Mouse (Mus musculus) MEL (cell line): ENCODE data around the gene Ralgapb. TPM values are rescaled to one million over a fixed set of nuclear protein-coding genes. Genes with fewer than 3 reads are reported as not detected.
"Not testable (repeated sequence)": the region's sequence is repeated elsewhere in the genome, so short reads cannot be mapped to it uniquely, and the experiment has no call there.

Experiments used
- DNase-seq: peaks from one replicate; pipeline ENCODE4 v3.0.0; 2011; ENCODE audit warnings: low read depth, low spot score
- H3K27ac ChIP-seq: 2 replicates; pipeline ENCODE4 v1.5.1; 2012; ENCODE audit warnings: low read depth, mild to moderate bottlenecking, control low read depth, low read length, moderate library complexity; ENCODE audit not compliant: control insufficient read depth
- H3K27me3 ChIP-seq, 2 experiments: fragments of 150-350 bp in 1 of 2; sonication (generic) in 1 of 2; 2 replicates each; pipeline ENCODE4 v1.6.1; 2012; ENCODE audit warnings: low read length in 2 of 2, mild to moderate bottlenecking in 2 of 2, improper control_type of control experiment in 1 of 2, moderate library complexity in 1 of 2; ENCODE audit not compliant: insufficient read depth in 2 of 2, control insufficient read depth in 1 of 2
- H3K36me3 ChIP-seq, 2 experiments: 2 replicates each; pipeline ENCODE4 v1.6.1; 2012 to 2014; ENCODE audit warnings: low read length in 2 of 2, improper control_type of control experiment in 1 of 2, inconsistent platforms in 1 of 2, mild to moderate bottlenecking in 1 of 2; ENCODE audit not compliant: insufficient read depth in 2 of 2, control insufficient read depth in 1 of 2
- H3K4me1 ChIP-seq, 2 experiments: fragments of 150-350 bp in 1 of 2; sonication (generic) in 1 of 2; 2 replicates each; pipeline ENCODE4 v1.6.1; 2012; ENCODE audit warnings: low read length in 2 of 2, improper control_type of control experiment in 1 of 2, mild to moderate bottlenecking in 1 of 2; ENCODE audit not compliant: insufficient read depth in 2 of 2, control insufficient read depth in 1 of 2
- H3K4me3 ChIP-seq, 2 experiments: fragments of 150-350 bp in 1 of 2; sonication (generic) in 1 of 2; 2 replicates each; pipeline ENCODE4 v1.5.1; 2012; ENCODE audit warnings: low read depth in 2 of 2, low read length in 2 of 2, mild to moderate bottlenecking in 2 of 2, moderate library complexity in 2 of 2, control low read depth in 1 of 2, improper control_type of control experiment in 1 of 2; ENCODE audit not compliant: control insufficient read depth in 1 of 2, insufficient read depth in 1 of 2
- H3K79me2 ChIP-seq: 2 replicates; pipeline ENCODE4 v1.6.1; 2012; ENCODE audit warnings: mild to moderate bottlenecking, low read length, moderate library complexity; ENCODE audit not compliant: control insufficient read depth, poor library complexity, insufficient read depth
- H3K9ac ChIP-seq: 2 replicates; pipeline ENCODE4 v1.6.1; 2012; ENCODE audit warnings: low read depth, mild to moderate bottlenecking, control low read depth, low read length, moderate library complexity; ENCODE audit not compliant: control insufficient read depth, poor library complexity, severe bottlenecking
- H3K9me3 ChIP-seq: fragments of 150-350 bp; sonication (generic); replicated peaks from 2 replicates; pipeline ENCODE4 v1.6.1; 2012; ENCODE audit warnings: mild to moderate bottlenecking, low read length, improper control_type of control experiment, moderate library complexity; ENCODE audit not compliant: insufficient read depth
- ETS1 ChIP-seq: IDR thresholded peaks from 2 replicates; pipeline ENCODE4 v1.6.1; 2012; ENCODE audit warnings: low read depth, mild to moderate bottlenecking, inconsistent platforms, low read length, improper control_type of control experiment, moderate library complexity
- GABPA ChIP-seq: IDR thresholded peaks from 2 replicates; pipeline ENCODE4 v1.6.1; 2012; ENCODE audit warnings: low read depth, mild to moderate bottlenecking, inconsistent platforms, low read length, improper control_type of control experiment, moderate library complexity
- GATA1 ChIP-seq: IDR thresholded peaks from 2 replicates; pipeline ENCODE4 v1.6.1; 2011; ENCODE audit warnings: low read depth, low read length, improper control_type of control experiment
- JUND ChIP-seq: IDR thresholded peaks from 2 replicates; pipeline ENCODE4 v1.6.1; 2011; ENCODE audit warnings: low read depth, mild to moderate bottlenecking, improper control_type of control experiment, low read length
- MAZ ChIP-seq: IDR thresholded peaks from 2 replicates; pipeline ENCODE4 v1.6.1; 2012; ENCODE audit warnings: low read depth, mild to moderate bottlenecking, inconsistent platforms, low read length, improper control_type of control experiment
- MEF2A ChIP-seq: IDR thresholded peaks from 2 replicates; pipeline ENCODE4 v1.6.1; 2014; ENCODE audit warnings: low read depth, mild to moderate bottlenecking, inconsistent platforms, low read length, improper control_type of control experiment; ENCODE audit not compliant: poor library complexity, insufficient replicate concordance, severe bottlenecking; ENCODE audit errors: extremely low read depth
- MYB ChIP-seq: IDR thresholded peaks from 2 replicates; pipeline ENCODE4 v1.6.1; 2011; ENCODE audit warnings: mild to moderate bottlenecking, low read depth, low read length, improper control_type of control experiment
- NRF1 ChIP-seq: IDR thresholded peaks from 2 replicates; pipeline ENCODE4 v1.6.1; 2014; ENCODE audit warnings: low read depth, mild to moderate bottlenecking, inconsistent platforms, low read length, improper control_type of control experiment, moderate library complexity; ENCODE audit not compliant: poor library complexity, insufficient read depth, severe bottlenecking
- POLR2A ChIP-seq, 2 experiments: IDR thresholded peaks; 2 replicates each; pipeline ENCODE4 v1.6.1; 2011 to 2012; ENCODE audit warnings: low read length in 2 of 2, mild to moderate bottlenecking in 2 of 2, control low read depth in 1 of 2, improper control_type of control experiment in 1 of 2, low read depth in 1 of 2, moderate library complexity in 1 of 2; ENCODE audit not compliant: control insufficient read depth in 1 of 2, insufficient read depth in 1 of 2, poor library complexity in 1 of 2
- TAL1 ChIP-seq: IDR thresholded peaks from 2 replicates; pipeline ENCODE4 v1.6.1; 2012; ENCODE audit warnings: mild to moderate bottlenecking, inconsistent platforms, low read length, moderate library complexity, mixed read lengths
- TBP ChIP-seq: IDR thresholded peaks from 2 replicates; pipeline ENCODE4 v1.8.0; 2011; ENCODE audit warnings: low read depth, low read length, improper control_type of control experiment
- TCF12 ChIP-seq: IDR thresholded peaks from 2 replicates; pipeline ENCODE4 v1.6.1; 2014; ENCODE audit warnings: low read depth, mild to moderate bottlenecking, inconsistent platforms, low read length, improper control_type of control experiment, moderate library complexity
- UBTF ChIP-seq: IDR thresholded peaks from 2 replicates; pipeline ENCODE4 v1.6.1; 2012; ENCODE audit warnings: low read depth, mild to moderate bottlenecking, inconsistent platforms, low read length, improper control_type of control experiment, moderate library complexity, borderline replicate concordance; ENCODE audit not compliant: insufficient read depth
- USF1 ChIP-seq: IDR thresholded peaks from 2 replicates; pipeline ENCODE4 v1.6.1; 2014; ENCODE audit warnings: low read depth, mild to moderate bottlenecking, inconsistent platforms, low read length, improper control_type of control experiment, moderate library complexity
- ZKSCAN1 ChIP-seq: IDR thresholded peaks from 2 replicates; pipeline ENCODE4 v1.6.1; 2012; ENCODE audit warnings: low read depth, mild to moderate bottlenecking, inconsistent platforms, low read length, improper control_type of control experiment, moderate library complexity
- ZNF384 ChIP-seq: IDR thresholded peaks from 2 replicates; pipeline ENCODE4 v1.6.1; 2012; ENCODE audit warnings: low read depth, mild to moderate bottlenecking, inconsistent platforms, low read length, improper control_type of control experiment
- polyA plus RNA-seq, 2 experiments: library from polyadenylated mRNA; stranded (reverse) in 1 of 2; unstranded in 1 of 2; fragments of >175 nt in 1 of 2; fragments of >200 nt in 1 of 2; gene quantifications; 2 replicates each; pipeline versions ENCODE4 v1.2.1 to v1.2.4; 2012; ENCODE audit warnings: low replicate concordance in 2 of 2, low read depth in 1 of 2; ENCODE audit not compliant: insufficient read length in 2 of 2, insufficient read depth in 1 of 2, missing spikeins in 1 of 2
- total RNA-seq: library from RNA; depleted of rRNA; stranded (reverse); fragments of 300-350 nt; gene quantifications from 2 replicates; pipeline ENCODE4 v1.2.3, GENCODE M21; 2012

Gene Ralgapb
- total and polyA plus RNA-seq, 3 experiments = 15.0 to 122 (median 20.7) TPM

DNA sequence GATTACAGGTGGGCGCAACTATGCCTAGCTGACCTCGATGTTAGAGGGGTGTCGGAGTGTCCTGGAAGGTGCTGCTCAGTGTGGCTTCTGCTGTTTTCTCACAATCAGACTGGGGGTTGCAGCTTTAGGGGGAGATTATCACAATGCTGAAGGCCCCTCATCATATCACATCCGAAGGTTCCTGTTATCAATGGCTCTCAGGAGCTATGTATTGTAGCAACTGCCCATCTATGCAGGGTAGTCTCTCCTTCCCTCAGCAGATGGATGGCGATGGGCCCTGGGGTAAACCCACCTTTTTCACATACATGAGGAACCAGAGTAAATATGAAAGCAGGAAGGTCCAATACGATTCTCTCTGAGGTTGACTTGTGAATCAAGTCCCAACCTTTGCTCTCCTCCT lies 13.3 kb upstream of the Ralgapb start:
- TF ChIP-seq ZNF384 (no peak), TBP (no peak), UBTF (no peak), MYB (no peak), USF1 (no peak), ETS1 (no peak), ZKSCAN1 (no peak), MAZ (no peak), GATA1 (no peak), POLR2A (IDR thresholded peaks at IDR 0.05; ENCODE audit: control insufficient read depth in 1 of 2, insufficient read depth in 1 of 2, low read depth in 1 of 2, low read length in 2 of 2, poor library complexity in 1 of 2) (no peak), GABPA (no peak), JUND (no peak)
- Histone ChIP-seq H3K79me2 (no peaks in the 10 kb centered on the region), H3K27ac (no peak overlapping the region), H3K4me1 (no peaks in the 10 kb centered on the region), H3K9me3 (no peaks in the 10 kb centered on the region), H3K9ac (no peak overlapping the region), H3K4me3 (no peak overlapping the region), H3K36me3 (no peaks in the 10 kb centered on the region), H3K27me3 (peaks cover 0 to 2% of the 10 kb centered on the region in 2 experiments; a peak in 1 of 4 replicates)
- DNase-seq = no peak

DNA sequence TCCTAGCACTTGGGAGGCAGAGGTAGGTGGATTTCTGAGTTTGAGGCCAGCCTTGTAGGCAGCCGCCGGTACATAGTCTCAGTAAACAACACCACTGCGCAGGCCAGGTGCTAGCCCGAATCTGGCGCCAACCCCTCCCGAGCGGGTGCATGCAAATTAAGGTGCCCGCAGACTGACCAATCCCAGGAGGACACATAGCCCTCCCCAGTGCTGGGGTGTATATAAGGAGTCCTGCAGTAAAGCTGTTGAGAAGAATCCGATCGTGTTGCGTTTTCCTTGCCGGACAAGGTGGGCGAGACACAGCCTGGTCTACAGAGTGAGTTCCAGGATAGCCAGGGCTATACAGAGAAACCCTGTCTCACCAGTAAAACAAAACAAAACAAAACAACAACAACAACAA lies 12.5 kb upstream of the Ralgapb start:
- H3K27me3 ChIP-seq, H3K36me3 ChIP-seq, H3K4me3 ChIP-seq, H3K27ac ChIP-seq, DNase-seq, H3K4me1 ChIP-seq, H3K9me3 ChIP-seq, H3K9ac ChIP-seq, H3K79me2 ChIP-seq: not testable (repeated sequence)

DNA sequence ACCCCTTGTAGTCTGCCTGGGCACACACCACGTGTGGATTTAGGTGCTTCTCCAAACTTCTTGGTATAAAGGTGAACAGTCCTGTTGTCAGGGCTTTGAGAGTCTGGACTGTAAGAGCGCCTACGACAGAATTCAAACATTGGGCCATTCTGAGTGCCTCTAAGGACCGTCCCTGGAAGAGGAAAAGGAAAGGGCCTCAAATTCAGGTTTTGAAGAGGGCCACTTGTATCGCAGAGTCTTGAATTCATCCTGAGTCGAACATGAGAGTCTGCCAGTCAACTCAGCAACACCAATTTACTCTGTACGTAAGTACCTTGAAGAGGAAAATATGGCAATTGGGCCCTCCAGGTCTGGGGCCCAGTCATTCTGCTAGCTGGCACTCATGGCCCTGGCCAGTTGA lies 6.7 kb upstream of the Ralgapb start:
- Histone ChIP-seq H3K36me3 (no peaks in the 10 kb centered on the region), H3K79me2 (no peaks in the 10 kb centered on the region), H3K4me1 (no peaks in the 10 kb centered on the region), H3K27me3 (peaks cover 3 to 9% of the 10 kb centered on the region in 2 experiments), H3K4me3 (no peak overlapping the region), H3K9ac (no peak overlapping the region), H3K27ac (no peak overlapping the region), H3K9me3 (no peaks in the 10 kb centered on the region)
- TF ChIP-seq TBP = no peak
- TF ChIP-seq NRF1 = no peak
- no peak for TF ChIP-seq TCF12
- TF ChIP-seq TAL1 = no peak
- TF ChIP-seq MAZ = no peak
- no peak for TF ChIP-seq MEF2A
- TF ChIP-seq ZKSCAN1 = no peak
- DNase-seq = no peak
